Mouse (Mus musculus): ENCODE data around the gene 9930111J21Rik2. TPM values are rescaled to one million over a fixed set of nuclear protein-coding genes. Genes with fewer than 3 reads are reported as not detected.

Gene 9930111J21Rik2
- total RNA-seq (2023) = 100 to 1,000 TPM in 1 of 2 experiments, 10 to 100 TPM in 1; 77.6 to 104 TPM

GRCm38 (mm10) chr11:49051093-49051891 lies at the start of gene 9930111J21Rik2:
9930111J21Rik2 (minus strand) TSS chr11:49051242.

GRCm38 (mm10) chr11:49076001-49076757 lies 25.1 kb upstream of the 9930111J21Rik2 start, which contains the start of gene Ifi47:
Ifi47 (plus strand) TSS chr11:49076587.

DNA sequence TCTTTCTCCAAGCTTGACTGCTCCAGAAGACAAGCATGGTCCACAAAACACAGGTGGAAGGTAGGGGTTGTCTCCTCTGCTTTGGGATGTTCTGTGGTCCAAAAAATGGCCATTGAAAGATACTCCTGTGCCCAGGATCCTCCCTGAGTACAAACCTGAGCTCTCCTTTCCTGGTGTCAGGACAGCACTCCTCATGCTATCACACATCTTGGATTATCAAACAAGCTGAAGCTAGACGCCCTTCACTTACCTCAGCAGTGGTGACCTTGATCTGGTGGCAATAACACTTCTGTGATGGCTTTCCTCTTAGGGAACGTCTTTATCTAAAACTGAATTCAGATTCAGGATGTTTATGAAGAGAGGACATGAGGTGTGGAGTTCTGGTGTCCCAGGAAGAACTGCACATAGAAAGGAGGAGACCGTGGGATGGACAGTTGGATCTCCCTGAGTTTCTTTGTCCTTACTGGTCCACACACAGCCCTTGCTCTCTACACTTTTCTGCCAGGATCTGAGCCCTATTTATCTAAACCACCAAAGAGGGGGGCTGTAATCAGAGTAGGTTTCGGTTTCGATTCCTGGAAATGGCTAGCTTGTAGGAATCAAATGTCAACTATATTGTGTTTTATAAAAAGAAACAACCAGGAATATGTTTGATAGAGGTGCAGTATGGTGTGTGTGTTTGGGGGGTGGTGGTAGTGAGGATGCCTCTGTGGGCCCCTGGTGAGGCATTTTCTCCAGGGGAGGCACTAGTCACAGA lies 12.8 kb upstream of the 9930111J21Rik2 start, which contains the start of gene Tgtp2:
Tgtp2 (minus strand) TSS at position 494 of the 757 bp plus-strand sequence.

DNA sequence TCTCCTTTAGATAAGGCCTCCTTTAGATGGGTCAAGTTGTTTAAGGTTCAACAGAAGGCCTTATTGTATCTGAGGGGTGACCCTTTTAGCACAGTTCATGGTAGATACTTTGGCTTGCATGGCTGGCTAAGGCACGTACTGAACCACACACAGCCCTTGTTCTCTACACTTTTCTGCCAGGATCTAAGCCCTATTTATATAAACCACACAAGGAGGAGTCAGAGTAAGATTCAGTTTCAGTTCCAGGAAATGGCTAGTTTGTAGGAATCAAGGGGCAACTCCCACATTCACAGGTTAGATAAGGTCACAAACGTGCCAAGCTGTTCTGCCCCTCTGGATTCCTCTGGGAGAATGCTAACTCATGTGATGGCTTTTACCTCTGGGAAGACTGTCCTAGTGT lies 57.0 kb downstream of the 9930111J21Rik2 start, which contains the start of gene Tgtp1:
Tgtp1 (minus strand) TSS at position 155 of the 400 bp plus-strand sequence.

DNA sequence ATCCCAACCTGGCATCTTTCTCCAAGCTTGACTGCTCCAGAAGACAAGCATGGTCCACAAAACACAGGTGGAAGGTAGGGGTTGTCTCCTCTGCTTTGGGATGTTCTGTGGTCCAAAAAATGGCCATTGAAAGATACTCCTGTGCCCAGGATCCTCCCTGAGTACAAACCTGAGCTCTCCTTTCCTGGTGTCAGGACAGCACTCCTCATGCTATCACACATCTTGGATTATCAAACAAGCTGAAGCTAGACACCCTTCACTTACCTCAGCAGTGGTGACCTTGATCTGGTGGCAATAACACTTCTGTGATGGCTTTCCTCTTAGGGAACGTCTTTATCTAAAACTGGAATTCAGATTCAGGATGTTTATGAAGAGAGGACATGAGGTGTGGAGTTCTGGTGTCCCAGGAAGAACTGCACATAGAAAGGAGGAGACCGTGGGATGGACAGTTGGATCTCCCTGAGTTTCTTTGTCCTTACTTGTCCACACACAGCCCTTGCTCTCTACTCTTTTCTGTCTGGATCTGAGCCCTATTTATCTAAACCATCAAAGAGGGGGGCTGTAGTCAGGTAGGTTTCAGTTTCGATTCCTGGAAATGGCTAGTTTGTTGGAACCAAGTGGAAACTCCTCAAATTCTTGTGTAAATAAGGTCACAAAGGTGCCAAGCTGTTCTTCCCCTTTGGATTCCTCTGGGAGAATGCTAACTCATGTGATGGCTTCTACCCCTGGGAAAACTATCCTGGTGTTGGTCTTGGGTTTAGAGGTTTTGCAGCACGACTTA lies 59.1 kb downstream of the 9930111J21Rik2 start, which contains the start of gene Gm12185:
Gm12185 (minus strand) TSS at position 487 of the 781 bp plus-strand sequence.

DNA sequence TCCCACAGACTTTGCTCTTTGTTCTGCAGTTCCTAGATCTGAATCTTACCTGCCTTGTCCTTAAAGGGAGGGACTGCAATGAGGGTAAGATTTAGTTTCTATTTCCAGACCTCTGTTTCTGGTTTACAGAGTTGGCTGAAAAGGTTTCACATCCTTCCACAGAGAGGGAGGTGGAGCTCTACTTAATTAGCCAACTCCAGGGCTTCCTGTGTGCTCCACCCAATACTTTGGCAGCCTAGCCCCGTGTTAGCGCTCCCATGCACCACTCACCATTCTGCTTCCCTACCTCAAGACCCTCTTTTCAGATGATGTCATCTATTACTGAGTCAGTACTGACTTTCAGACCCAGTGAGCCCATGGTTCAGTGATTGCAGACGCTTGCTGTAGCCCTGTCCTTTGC lies 71.8 kb downstream of the 9930111J21Rik2 start, which contains the start of gene 9930111J21Rik1:
9930111J21Rik1 (minus strand) TSS at position 148 of the 400 bp plus-strand sequence.

GRCm38 (mm10) chr11:48978240-48978939 lies 72.7 kb downstream of the 9930111J21Rik2 start, which contains the start of gene Olfr56:
Olfr56 (plus strand) TSS chr11:48978889.

Other genes starting within 250 kb of the 9930111J21Rik2 start
- 10 to 100 TPM; 74.4 to 78.6 TPM for gene Trim41, start 233.9 kb downstream of the 9930111J21Rik2 start, total RNA-seq (2023)
- gene Trim7, start 225.1 kb downstream of the 9930111J21Rik2 start, total RNA-seq (2023) = 10 to 100 TPM in 1 of 2 experiments, 1 to 10 TPM in 1; 6.3 to 10.6 TPM
- 1 to 10 TPM in 1 of 2 experiments, not detected in 1; 3.0 TPM for gene Gm12184, start 224.6 kb downstream of the 9930111J21Rik2 start, total RNA-seq (2023)
- 10 to 100 TPM; 53.7 to 58.0 TPM for gene Irgm1, start 179.6 kb downstream of the 9930111J21Rik2 start, total RNA-seq (2023)
- 10 to 100 TPM; 23.9 to 28.3 TPM for gene Gm5431, start 149.0 kb downstream of the 9930111J21Rik2 start, total RNA-seq (2023)
- 10 to 100 TPM; 30.1 to 40.0 TPM for gene Psme2b, start 105.1 kb downstream of the 9930111J21Rik2 start, total RNA-seq (2023)
- under 1 TPM; 0.16 to 0.30 TPM for gene Olfr56, start 72.4 kb downstream of the 9930111J21Rik2 start, total RNA-seq (2023)
- gene 9930111J21Rik1, start 71.8 kb downstream of the 9930111J21Rik2 start, total RNA-seq (2023) = 10 to 100 TPM; 64.7 to 68.6 TPM
- gene Gm12185, start 59.0 kb downstream of the 9930111J21Rik2 start, total RNA-seq (2023) = 10 to 100 TPM; 15.7 to 18.9 TPM
- 1 to 10 TPM in 1 of 2 experiments, not detected in 1; 2.6 TPM for gene Tgtp1, start 57.1 kb downstream of the 9930111J21Rik2 start, total RNA-seq (2023)
- 10 to 100 TPM in 1 of 2 experiments, 1 to 10 TPM in 1; 6.6 to 10.3 TPM for gene Tgtp2, start 13.0 kb upstream of the 9930111J21Rik2 start, total RNA-seq (2023)
- 10 to 100 TPM; 89.2 to 92.9 TPM for gene Ifi47, start 25.3 kb upstream of the 9930111J21Rik2 start, total RNA-seq (2023)
- gene Olfr1396, start 63.6 kb upstream of the 9930111J21Rik2 start, total RNA-seq (2023) = not detected
- not detected for gene Olfr1395, start 91.0 kb upstream of the 9930111J21Rik2 start, total RNA-seq (2023)
- not detected for gene Olfr1394, start 103.1 kb upstream of the 9930111J21Rik2 start, total RNA-seq (2023)
- under 1 TPM in 1 of 2 experiments, not detected in 1; 0.16 TPM for gene Btnl9, start 135.9 kb upstream of the 9930111J21Rik2 start, total RNA-seq (2023)
- 10 to 100 TPM; 63.6 to 68.3 TPM for gene Zfp62, start 152.1 kb upstream of the 9930111J21Rik2 start, total RNA-seq (2023)
- 100 to 1,000 TPM; 104 to 125 TPM for gene Mgat1, start 192.9 kb upstream of the 9930111J21Rik2 start, total RNA-seq (2023)
- gene Olfr1393, start 227.1 kb upstream of the 9930111J21Rik2 start, total RNA-seq (2023) = under 1 TPM; 0.18 to 0.31 TPM
- not detected for gene Olfr1392, start 234.0 kb upstream of the 9930111J21Rik2 start, total RNA-seq (2023)